Mouse (Mus musculus): ENCODE measurements around the gene Tmem222.

DNA sequence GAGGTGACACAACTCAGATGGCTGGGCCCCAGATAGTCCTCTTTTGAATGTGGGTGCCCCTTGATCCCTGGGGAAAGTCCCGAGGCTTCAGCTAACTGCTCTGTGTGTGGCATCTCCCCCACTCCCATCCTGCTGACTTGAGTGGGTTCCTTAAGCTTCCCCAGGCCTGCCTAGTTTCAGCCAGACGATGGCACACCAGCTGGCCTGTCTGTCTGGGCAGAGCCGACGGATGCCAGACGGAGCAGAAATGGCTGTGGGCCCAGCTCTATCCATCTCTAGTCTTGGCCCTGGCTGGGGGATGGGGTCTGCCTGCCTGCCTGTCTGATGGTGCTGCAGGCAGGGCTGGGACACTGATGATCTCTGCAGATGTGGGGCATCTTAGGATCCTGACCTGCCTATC is 22.1 kb upstream of the Tmem222 start:
- no peak for TF ChIP-seq CTCF (IDR thresholded peaks at IDR 0.05; ENCODE audit: insufficient read depth, low read length)
- no peak for TF ChIP-seq POLR2A (IDR thresholded peaks at IDR 0.05; ENCODE audit: borderline replicate concordance, extremely low read depth, low read depth, low read length)

All from lung, adult 2 months (tissue).